Mouse (Mus musculus): ENCODE results near the gene Hcn1. TPM values are rescaled to one million over a fixed set of nuclear protein-coding genes. Genes with fewer than 3 reads are reported as not detected.
"Not testable (repeated sequence)": the region's sequence is repeated elsewhere in the genome, so short reads cannot be mapped to it uniquely, and the experiment has no call there.

Gene Hcn1
- polyA plus RNA-seq, 1 experiment: not detected

DNA sequence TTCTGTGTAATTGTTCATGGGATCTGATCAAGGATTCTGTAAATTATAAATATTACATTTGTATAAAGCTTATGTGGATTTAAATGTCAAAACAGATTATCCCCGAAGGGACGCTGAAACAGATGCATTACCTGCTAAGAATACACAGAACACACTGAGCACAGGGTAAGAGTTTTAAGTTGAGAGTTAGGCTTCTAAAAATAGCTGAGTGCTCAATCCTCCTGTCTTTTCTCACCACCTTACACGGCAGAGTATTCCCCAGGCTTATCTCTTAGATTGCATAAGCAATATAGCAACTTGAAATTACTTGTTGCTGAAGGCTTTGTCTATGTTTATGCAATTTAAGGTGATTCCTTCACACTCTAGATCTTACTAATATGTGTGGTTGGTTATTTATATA is 256.3 kb downstream of the Hcn1 start:
- no peak for DNase-seq (ENCODE audit: low read depth)

DNA sequence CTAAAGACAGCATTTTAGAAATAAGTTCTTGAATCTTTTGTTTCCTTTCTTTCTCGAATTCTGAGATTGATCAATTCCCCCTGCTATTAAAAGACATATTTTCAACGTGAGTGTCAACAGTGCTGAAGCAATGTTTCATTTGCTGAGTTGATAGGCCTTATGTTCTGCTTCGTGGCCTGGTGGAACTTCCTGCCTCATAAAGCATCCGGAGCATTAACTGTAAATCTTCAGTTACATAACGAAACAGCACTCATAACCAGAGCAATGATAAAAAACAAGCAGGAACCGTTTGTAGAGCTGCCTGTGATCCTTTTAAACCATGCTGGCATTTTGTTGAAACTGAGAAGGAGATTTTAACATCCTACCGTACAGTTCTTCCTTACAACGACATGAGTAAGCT is 275.7 kb downstream of the Hcn1 start:
- no peak for DNase-seq (ENCODE audit: low read depth)

DNA sequence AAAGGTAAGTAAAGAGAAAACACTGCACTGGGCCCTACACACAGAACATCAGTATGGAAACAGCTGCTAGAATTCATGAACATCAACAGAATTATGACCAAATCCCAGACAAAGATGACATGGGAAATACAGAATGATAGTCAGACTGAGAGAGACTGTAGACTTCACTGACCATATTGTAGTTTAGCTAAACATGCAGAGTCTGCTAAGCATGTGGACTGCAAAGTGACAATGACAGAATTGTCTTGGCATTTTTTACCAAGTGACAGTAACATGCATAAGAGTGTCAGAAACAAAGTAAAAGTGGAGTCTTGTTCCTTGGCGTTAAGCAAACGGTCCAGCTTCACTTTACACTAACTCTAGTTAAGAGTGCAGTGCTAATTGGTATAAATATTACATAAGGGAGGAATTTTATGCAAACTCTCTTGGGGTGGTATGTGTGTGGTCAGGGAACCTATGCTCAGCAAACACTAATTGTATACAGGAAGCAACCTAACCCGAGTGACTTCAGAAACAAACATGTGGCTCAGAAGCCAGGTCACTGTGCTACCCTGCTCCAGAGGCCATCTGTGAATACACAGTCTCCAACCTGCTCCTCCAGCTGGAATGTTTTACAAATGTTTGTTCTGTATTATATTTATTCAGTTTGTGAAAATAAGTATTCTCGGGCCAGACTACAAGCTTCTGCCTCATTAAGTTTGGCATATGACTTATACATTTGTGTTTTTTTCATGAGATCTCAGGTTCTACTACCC is 278.5 kb downstream of the Hcn1 start:
- DNase-seq (ENCODE audit: low read depth): no peak

DNA sequence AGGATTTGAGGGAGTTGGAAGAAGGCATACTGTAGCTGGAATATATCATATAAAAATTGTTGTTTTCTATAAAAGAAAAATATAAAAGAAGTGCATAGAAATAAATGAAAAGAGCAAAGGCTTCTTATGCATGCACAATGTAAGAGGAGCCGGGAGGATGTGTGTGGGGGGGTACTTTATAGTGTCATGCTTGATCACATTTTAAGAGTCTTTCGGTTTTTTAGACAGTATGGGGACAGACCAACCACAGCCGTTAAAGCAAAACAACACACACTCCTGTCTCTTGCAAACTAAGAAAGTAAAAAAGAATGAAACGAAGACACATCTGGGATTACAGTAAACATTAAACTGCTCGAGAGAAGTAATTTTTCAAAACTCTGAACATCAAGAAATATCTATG is 290.0 kb downstream of the Hcn1 start:
- no peak for DNase-seq (ENCODE audit: low read depth)

DNA sequence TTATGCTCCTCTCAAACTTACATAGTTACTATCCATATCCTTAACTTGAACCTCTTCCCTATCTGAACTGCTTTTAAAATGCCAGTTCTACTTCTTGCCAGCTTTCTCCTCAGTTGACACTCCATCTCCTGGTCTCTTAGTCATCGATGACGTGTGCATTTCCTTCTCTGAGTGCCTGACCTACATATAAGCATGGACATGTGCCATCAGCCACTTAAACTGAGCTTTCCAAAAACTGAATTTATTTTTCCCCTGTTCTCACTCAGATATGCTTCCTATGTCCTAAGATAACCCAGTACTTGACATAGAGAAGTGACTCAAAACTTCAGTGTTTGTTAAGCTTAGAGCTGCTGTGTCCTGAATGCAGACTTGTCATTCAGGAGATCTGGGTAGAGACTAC is 295.9 kb downstream of the Hcn1 start:
- DNase-seq (ENCODE audit: low read depth): no peak

DNA sequence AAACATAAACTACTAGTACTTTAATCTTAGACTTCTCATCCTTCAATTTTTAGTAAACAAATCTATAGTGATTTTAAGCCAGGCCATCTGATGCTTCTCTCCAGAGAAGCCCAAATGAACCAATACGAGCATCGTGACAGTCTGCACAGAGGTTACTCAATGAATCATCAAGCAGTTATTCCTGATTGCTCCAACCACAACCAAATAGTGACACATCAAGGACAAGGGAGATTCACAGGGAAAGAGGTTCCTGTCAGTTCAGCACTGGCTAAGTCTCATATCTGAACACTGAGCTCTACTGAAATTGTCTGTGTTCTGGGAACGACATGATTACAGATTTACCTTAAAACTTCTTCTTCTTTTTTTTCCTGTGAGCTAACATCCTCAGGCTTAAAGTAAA is 305.7 kb downstream of the Hcn1 start:
- no peak for DNase-seq (ENCODE audit: low read depth)

DNA sequence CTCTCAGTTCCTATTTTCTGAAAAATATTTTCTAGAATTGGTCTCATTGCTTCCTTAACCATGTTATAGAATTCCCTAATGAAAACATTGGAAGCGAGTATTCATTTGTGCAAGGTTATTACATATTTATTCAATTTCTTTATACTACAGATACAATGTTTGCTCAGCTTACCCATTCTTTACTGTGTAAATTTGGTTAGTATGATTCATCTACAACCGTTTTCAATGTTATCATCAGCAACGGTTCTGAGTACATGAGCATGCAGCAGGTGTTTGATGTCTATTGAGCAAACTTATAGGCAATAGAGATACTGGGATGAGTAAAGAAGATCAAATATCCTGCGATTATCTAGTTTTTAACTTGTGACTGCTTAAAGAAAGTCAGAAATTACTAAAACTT is 327.6 kb downstream of the Hcn1 start:
- DNase-seq (ENCODE audit: low read depth): no peak

DNA sequence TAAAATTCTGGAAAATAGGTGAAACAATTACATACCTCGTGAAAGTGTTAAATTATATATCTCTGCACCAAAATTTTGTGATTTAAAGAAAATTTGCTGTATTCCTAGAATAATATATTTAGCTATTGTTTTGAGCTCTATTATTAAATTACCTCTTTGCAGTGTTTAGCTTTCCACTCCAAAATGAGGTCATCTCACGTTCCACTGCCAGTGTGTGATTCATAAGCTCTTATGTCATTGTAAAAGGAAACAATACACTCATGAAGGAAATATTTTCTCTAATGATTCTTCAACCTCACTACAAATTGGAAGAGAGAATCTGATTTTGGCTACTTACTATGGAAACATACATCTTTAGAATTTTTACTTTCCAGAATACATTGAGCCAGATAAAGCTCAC is 329.6 kb downstream of the Hcn1 start:
- DNase-seq (ENCODE audit: low read depth): no peak

DNA sequence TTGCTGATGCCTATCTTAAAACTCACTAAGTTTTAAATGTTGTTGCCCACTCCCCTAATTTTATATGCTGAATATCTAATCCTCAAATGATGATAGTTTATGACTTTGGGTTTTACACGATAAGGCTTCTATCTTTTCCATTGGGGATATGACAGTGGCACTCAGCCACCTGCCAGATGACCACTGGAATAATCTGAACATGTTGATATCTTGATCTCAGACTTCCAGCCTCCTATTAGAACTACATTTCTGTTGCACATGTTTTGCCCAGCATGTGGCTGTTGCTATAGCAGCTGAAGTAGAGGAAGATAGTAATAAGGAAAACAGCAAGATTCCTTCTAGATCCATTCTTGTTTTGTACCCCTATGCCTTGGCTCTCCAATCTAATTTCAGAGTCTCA is 336.6 kb downstream of the Hcn1 start:
- no peak for DNase-seq (ENCODE audit: low read depth)

DNA sequence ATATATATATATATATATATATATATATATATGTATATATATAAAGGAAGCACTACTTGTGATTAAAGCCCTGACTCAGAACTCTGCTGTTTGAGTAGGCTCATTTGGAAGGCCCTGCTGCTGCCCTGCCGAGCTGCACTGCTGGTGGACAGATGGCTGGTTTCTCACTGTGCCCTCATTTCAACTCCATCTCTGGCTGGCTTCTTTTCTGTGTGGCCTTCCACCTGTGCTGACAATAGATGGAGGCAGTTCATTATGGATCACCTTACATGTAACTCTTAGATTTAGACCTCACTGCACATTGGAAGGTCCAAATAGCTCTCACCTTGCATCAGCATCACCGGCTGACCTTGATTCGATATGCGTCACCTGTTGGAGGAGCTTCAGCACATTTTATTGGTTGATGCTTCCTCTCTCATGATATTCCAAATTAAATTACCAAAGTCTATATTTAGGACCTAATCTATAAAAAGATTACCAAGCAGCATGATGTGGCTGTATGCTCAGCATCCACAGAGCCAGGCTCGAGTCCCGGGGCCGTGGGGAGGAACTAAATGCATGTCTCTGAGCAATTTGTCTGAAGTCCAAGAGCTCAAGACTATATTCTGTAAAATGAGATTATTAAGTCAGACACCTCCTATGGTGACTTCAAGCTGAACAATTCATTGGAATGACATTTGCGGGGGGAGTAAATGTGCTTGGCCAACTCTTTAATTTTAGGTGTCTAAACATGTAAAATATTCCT is 338.6 kb downstream of the Hcn1 start:
- DNase-seq (ENCODE audit: low read depth): no peak

DNA sequence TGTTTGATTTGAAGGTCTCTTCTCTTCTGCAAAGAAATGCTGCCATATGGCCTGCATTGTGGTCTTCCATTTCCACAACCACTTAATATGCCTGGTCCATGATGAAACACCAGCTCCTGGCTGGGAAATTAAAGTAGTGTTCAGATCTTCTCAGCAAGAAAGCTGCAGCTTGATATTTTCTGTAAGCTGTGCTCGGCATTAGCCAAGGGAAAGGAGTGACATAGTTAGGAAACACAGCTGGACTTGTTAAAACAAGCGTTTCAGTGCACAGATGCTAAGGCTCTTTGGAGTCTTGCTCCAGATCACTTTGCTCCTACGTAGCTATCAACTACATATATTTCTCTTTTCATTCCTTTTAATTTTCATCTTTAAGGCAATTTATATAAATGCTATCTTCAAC is 344.7 kb downstream of the Hcn1 start:
- DNase-seq (ENCODE audit: low read depth): no peak

DNA sequence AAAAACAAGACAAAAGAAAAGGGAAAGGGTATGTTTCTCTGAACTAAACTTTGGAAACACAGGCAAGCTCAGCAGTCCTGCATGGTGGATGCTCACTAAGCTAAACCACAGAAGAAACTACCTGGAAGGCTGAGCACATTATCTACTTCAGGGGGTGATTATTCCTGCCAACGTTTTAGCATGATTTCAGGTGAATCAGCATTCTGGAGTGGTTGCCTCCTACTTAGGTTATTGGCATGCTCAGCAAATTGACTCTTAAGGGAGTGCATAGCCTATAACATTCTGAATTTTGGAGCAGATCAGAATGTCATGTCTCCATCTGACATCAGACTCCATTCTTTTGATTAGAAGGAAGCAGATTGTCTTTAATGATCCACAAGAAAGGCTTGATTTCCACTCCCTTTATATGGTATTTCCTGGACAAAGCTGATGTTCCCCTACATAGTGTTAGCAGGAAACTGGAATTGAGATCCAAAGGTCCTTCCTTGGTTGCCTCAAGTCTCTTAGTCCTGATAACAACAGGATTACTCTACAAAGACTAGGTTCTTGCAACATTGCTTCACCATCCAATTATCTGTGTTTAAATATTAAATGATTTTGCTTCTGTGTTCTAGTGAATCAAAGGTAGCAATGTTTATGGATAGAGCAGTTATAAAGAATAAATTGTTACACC is 345.7 kb downstream of the Hcn1 start:
- DNase-seq (ENCODE audit: low read depth): no peak

DNA sequence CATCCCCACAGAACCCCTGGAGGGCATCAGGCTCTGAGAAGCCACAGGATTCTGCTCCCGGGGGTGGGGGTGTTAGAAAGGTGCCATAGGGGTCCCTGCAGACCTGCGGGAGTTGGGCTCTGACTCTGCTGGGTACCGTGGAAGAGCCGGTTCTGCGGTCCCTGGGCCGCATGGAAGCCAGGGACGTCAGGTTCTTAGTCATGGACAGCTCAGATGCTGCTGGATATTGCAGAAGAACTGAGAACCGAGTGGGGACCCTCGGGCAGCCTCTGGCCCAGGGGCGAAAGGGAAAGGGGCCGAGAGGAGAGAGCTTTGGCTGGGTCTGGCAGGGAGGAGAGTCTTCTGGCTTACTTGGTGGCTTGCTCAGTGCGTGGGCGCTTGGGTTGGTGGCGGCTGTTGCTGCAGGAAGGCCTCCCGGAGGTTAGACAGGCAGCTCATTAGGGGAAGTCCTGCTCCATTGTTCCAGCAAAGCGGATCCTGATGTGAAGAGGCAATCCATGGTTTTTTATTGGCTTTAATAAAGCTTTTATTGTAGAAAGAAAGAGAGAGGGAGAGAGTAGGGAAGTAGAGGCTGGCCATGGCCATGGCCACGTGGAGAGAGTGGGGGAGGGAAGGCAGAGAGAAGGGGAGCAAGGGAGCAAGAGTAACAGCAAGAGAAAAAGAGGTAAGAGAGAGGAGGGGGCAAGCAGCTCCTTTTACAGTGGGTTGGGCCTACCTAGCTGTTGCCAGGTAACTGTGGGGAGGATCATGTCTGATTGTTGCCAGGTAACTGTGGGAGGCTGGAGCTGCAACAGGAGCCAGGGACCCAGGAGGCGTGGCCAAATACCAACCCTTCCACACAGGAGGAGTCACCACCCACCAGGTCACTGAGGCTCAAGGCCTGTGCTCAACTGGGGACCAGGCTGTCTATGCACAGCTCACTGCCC is 356.6 kb downstream of the Hcn1 start:
- no peak for DNase-seq (ENCODE audit: low read depth)

DNA sequence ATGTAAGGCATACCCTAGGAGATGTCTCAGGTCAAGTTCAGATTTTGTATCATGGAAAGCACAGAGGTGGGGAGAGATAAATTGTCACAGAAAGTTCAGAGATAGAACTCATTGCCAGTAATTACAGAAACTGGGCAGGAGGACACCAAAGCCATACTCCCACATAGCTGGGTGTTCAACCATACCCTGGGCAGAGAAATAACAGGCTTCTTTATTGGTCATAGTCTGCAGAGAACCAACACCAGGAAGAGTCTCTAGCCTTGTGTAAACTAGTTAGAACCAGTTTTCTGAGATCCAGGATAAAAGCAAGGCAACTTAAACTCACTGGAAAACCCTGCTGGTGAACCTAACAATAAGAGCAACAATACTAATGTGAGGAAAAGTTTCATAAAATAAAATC is 362.5 kb downstream of the Hcn1 start:
- no peak for DNase-seq (ENCODE audit: low read depth)

DNA sequence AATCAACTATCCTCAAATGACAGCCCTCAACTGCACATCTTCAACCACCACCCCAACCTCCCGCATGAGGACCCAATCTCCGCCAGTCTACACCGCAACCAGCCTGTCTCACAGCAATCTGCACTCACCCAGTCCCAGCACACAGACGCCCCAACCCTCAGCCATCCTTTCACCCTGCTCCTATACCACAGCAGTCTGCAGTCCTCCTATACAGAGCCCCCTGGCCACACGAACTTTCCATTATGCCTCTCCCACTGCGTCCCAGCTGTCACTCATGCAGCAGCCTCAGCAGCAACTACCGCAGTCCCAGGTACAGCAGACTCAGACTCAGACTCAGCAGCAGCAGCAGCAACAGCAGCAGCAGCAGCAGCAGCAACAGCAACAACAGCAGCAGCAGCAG is 373.3 kb downstream of the Hcn1 start:
- no peak for DNase-seq (ENCODE audit: low read depth)

DNA sequence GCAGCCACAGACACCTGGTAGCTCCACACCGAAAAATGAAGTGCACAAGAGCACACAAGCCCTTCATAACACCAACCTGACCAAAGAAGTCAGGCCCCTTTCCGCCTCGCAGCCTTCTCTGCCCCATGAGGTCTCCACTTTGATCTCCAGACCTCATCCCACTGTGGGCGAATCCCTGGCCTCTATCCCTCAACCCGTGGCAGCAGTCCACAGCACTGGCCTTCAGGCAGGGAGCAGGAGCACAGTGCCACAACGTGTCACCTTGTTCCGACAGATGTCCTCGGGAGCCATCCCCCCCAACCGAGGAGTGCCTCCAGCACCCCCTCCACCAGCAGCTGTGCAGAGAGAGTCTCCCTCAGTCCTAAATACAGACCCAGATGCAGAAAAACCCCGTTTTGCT is 373.7 kb downstream of the Hcn1 start:
- DNase-seq (ENCODE audit: low read depth): no peak

DNA sequence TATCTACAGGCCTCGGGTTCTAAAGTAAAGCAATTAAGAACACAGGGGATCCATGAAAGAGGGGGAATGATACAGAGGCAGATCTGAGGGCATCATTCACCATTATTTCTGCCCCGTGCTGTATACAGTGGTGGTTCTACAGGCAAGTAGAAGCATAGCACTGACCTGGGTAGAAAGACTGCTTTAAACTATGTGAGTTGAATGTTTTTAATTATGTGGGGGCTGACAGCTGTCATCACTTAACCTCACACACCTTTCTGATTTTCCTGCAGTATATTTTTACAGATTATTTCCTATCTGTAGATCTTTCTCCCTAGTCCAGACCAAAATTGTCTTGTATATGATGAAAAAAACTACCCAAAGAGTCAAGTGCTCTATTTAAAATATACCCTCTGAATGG is 382.2 kb downstream of the Hcn1 start:
- no peak for DNase-seq (ENCODE audit: low read depth)

DNA sequence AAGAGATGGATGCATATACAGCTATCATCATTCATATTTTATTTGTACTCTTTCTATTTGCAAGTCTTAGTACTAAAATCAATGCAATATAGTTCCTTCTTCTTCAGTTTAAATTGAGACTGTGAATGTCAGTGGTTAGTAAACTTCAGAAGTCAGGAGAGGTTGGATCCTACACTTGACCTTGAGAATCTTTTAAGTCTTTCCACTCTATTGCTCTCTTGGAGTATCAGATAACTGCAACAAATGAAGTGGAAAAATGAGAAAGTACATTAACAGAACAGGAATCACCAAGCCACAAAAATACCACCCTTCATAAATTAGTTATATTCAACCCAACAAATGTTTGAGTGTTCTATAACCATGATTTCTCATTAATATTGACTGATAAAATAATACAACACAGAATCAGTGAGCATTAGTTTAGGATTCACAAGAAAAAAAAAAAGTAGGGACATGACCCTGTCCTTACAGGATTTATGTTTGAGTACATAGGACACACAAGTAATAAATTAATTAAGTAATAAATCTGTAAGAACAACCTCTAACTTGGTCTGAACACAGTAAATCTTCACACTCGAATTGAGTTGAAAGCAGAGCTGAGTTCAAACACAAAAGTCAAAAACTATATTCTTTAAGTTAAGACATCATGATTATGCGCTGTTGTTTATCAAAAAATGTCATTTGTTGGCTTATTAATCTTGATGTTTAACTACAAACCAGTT is 397.8 kb downstream of the Hcn1 start:
- no peak for DNase-seq (ENCODE audit: low read depth)

DNA sequence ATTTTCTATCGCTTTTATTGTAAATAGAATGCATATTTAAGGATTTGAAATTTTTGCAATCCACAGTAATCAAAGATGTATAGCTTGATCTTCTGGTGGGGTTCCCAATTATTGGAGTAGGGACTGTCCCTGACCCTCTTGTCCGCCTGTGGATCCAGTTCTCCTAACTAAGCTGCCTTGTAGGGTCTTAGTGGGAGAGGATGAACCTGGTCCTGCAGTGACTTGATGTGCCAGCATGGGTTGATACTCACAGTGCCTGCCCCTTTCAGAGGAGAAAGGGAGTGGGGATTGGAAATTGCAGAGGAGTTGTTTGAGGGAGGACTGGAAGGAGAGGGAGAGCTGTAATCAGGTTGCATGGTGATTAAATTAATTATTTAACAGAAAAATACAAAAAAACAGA is 398.4 kb downstream of the Hcn1 start:
- DNase-seq (ENCODE audit: low read depth): no peak

DNA sequence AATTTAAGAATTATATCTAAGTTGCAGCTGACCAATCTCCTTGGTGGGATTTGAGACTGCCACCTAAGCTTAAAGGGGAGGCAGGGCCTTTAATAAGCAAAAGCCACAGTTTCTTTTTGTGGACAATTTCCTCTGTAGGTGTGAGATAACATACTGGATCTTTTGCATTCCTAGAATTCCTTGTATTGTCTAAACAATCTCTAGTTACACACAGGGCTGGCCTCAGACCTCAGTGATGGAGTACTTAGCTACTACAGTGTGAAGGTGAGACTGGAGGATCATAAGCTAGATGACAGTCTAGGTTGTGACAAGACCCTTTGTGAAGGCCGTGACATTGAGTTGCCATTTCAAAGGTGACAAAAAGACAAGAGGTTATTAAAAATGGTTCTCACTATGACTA is 419.1 kb downstream of the Hcn1 start:
- DNase-seq (ENCODE audit: low read depth): no peak

DNA sequence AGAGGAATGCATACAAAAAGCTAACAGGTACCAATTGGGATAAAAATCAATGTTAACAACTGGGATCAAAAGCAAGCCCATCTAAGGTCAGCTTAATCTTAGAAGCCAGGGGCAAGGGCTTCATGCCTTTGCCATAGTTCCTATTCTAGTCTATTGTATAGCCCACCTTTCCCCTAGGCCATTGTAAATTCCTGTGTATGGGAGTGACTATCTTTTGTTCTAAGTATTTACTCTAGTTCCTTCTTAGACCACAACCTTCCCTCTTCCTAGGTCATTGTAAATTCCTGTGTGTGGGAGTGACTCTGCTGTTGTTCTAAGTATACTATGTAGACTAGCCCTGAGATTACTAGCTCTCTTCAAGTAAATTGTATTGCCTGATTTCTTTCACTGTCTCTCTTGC is 420.8 kb downstream of the Hcn1 start:
- DNase-seq (ENCODE audit: low read depth): not testable (repeated sequence)

All from gonadal fat pad, adult 2 months (tissue).